Mouse (Mus musculus): ENCODE measurements around the gene Csdc2. TPM values are rescaled to one million over a fixed set of nuclear protein-coding genes. Genes with fewer than 3 reads are reported as not detected.

The Csdc2 gene
- polyA plus RNA-seq, 1 experiment from 2014 or later, result 287 TPM

DNA sequence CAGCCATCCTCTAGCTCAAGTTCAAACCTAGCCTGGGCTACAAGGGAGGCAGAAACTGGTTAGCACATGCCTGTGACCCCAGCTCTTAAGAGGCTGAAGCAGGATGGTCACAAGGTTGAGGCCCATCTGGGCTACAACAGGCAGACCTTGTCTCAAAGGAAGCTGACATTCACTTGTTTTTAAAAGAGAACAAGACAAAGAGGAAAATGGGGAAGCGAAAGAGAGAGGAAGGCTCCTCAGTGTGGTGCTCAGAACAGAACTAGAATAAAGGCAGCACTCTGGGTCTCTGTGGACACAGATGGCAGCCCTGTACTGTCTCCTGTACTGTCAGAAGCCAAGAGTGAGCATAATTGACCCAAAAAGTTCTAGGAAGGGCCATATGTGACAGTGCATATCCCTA lies 2.6 kb upstream of the Csdc2 start:
- no peaks in the 10 kb centered on the region for H3K9me3 ChIP-seq (ENCODE audit: control insufficient read depth, low read length)
- no peak overlapping the region; the same call in 1 of the 2 replicates for H3K9ac ChIP-seq (ENCODE audit: low read depth, low read length)
- no peaks in the 10 kb centered on the region for H3K27me3 ChIP-seq (replicated peaks; ENCODE audit: control insufficient read depth, insufficient read depth, low read length)
- WGBS, result 83% methylated on average over 1 of the region's 1 CpGs
- no peak overlapping the region for H3K27ac ChIP-seq (ENCODE audit: low read depth, low read length)
- H3K4me3 ChIP-seq (ENCODE audit: low read length), result no peak overlapping the region
- no peak overlapping the region for H3K4me2 ChIP-seq (ENCODE audit: low read length)
- peaks cover 26% of the 10 kb centered on the region for H3K4me1 ChIP-seq (ENCODE audit: control insufficient read depth, insufficient read depth, low read depth, low read length)
- no peak for ATAC-seq
- no peaks in the 10 kb centered on the region for H3K36me3 ChIP-seq (ENCODE audit: control insufficient read depth, insufficient read depth, low read length)

DNA sequence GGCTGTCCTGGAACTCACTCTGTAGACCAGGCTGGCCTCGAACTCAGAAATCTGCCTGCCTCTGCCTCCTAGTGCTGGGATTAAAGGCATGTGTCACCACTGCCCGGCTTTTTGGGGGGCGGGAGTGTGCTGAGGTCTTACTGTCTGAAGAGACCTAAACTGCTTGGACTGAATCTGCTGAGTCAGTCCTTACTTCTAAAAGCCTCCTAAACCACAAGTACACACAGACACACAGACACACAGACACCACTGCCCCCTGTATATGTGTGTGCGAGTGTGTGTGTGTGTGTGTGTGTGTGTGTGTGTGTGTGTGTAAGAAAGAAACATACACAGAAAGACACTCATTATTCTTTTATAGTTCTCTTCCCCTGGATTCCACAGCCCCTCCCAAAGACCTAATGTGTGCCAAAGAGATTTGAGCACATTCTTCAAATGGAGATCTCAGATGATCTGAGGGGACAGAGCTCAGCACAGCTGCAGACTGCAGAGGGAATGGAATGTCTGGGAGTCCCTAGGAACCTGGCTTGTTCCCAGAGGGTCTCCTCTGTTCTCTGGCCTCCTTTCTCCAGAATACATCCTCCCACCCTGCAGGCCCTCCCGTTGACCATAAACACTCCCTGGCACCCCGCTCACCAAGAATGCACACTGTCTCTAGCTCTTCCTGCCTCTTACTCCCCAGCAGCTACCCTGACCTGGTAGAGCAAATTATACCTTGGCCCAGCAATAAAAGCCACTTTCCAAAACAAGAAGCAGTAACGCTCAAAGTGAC lies 506 bp upstream of the Csdc2 start:
- Histone ChIP-seq H3K27ac (ENCODE audit: low read depth, low read length) (peak overlapping the region; percentile 88), H3K4me1 (ENCODE audit: control insufficient read depth, insufficient read depth, low read depth, low read length) (peaks cover 30% of the 10 kb centered on the region), H3K9me3 (ENCODE audit: control insufficient read depth, low read length) (no peaks in the 10 kb centered on the region), H3K4me2 (ENCODE audit: low read length) (peak overlapping the region; percentile 63), H3K27me3 (replicated peaks; ENCODE audit: control insufficient read depth, insufficient read depth, low read length) (no peaks in the 10 kb centered on the region), H3K9ac (ENCODE audit: low read depth, low read length) (peak overlapping the region; percentile 77), H3K36me3 (ENCODE audit: control insufficient read depth, insufficient read depth, low read length) (no peaks in the 10 kb centered on the region), H3K4me3 (ENCODE audit: low read length) (peak overlapping the region; percentile 55)
- peak; percentile 24; the same call in 1 of the 2 replicates for ATAC-seq
- 56% methylated on average over 7 of the region's 7 CpGs for WGBS

DNA sequence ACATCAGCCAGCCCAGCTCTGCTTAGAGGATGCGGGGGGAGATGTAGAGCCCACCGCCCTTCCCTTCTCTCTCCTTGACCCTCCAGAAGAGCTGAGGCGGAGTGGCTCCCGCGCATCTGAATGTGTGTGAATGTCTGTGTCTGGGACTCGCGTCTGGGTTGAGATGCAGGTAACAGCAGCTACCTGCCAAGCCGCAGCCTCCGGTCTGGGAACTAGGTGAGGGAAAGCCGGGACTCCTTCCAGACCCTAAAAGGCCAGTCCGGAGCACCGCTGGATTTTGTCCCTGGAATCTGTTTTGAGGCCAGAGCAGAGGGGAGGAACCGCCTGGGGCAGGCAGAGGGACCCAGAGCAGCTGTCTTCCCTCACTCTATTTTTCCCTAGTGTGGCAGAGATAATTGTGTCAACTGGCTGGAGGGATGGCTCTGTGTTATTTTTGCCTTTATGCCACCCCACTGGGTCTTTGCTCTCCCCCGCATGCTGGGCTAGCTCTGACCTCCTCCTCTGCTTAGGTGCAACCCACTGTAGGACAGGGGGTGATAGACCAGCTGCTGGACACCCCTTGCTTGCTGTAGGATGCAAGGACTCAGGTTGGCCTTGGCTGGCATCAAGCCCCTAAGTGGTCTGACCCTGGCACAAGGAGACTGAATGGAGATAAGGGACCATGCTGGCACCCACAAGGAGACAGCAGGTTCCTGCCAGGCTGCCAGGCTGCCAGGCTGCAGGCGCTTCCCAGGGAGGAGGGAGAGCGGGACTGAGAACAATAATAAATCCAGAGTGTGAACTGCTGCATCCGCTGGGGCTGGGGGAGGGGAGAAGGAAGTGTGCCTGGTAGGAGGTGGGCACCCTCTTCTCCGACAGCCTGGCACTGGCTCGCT lies 776 bp downstream of the Csdc2 start:
- 3% methylated on average over 19 of the region's 19 CpGs for WGBS

DNA sequence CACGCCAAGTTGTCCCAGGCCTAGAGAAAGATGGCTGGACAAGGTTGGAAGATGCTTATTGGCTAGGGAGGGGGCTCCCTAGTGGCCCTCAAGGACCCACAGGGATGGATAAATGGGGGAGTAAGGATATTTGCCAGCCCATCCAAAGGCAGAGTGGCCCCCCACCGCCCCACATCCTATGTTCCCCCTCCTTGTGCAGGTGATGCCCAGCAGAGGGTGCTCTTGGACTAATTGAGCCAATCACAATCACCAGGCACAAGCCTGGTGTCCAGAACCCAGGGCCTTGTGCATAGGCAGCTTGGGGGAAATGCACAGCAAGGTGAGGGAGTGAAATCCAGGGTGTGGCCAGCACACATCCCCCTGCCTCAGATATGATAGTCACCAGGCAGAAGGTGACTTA lies 1.7 kb downstream of the Csdc2 start:
- 28% methylated on average over 2 of the region's 2 CpGs for WGBS
- H3K9me3 ChIP-seq (ENCODE audit: control insufficient read depth, low read length), result no peaks in the 10 kb centered on the region
- peaks cover 28% of the 10 kb centered on the region for H3K4me1 ChIP-seq (ENCODE audit: control insufficient read depth, insufficient read depth, low read depth, low read length)
- H3K9ac ChIP-seq (ENCODE audit: low read depth, low read length), result peak overlapping the region; percentile 77
- no peaks in the 10 kb centered on the region for H3K27me3 ChIP-seq (replicated peaks; ENCODE audit: control insufficient read depth, insufficient read depth, low read length)
- peak overlapping the region; percentile 63 for H3K4me2 ChIP-seq (ENCODE audit: low read length)
- peak overlapping the region; percentile 55 for H3K4me3 ChIP-seq (ENCODE audit: low read length)
- peak; percentile 41; the same call in 1 of the 2 replicates for ATAC-seq
- H3K27ac ChIP-seq (ENCODE audit: low read depth, low read length), result peak overlapping the region; percentile 88
- no peaks in the 10 kb centered on the region for H3K36me3 ChIP-seq (ENCODE audit: control insufficient read depth, insufficient read depth, low read length)

More for the DNA sequence above, 776 bp downstream of the Csdc2 start:
- peak; percentile 53 for ATAC-seq
- H3K27me3 ChIP-seq (replicated peaks; ENCODE audit: control insufficient read depth, insufficient read depth, low read length), result no peaks in the 10 kb centered on the region
- peaks cover 30% of the 10 kb centered on the region for H3K4me1 ChIP-seq (ENCODE audit: control insufficient read depth, insufficient read depth, low read depth, low read length)
- no peaks in the 10 kb centered on the region for H3K9me3 ChIP-seq (ENCODE audit: control insufficient read depth, low read length)
- H3K9ac ChIP-seq (ENCODE audit: low read depth, low read length), result peak overlapping the region; percentile 77
- H3K36me3 ChIP-seq (ENCODE audit: control insufficient read depth, insufficient read depth, low read length), result no peaks in the 10 kb centered on the region
- H3K4me2 ChIP-seq (ENCODE audit: low read length), result peak overlapping the region; percentile 63
- H3K4me3 ChIP-seq (ENCODE audit: low read length), result peak overlapping the region; percentile 55
- peak overlapping the region; percentile 88 for H3K27ac ChIP-seq (ENCODE audit: low read depth, low read length)

DNA sequence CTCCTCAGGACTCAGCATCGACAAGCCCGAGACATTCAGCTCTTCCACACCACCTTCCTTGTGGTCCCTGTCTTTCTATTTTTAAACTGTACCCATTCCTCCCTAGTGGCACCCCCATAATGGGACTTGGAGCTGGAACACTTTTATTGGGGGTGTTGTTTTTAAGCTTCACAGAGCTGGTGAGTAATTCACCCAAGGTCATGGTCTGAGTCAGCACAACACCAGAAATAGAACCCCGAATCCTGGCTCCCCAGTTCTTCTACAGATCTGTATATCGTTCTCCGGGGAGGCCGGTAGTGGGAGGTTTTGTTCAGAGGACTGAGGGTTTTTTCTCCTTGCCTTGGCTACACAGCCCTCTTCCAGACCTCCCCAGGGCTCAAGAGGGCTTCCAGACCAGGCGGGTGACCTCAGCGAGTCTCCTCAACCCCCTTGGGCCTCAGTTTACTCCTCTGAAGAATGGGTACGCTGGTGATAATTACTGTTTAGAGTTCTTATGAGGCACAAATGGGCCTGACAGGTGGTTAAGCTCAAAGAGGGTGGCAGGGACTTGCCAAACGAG lies 2.7 kb downstream of the Csdc2 start:
- peak overlapping the region; percentile 63 for H3K4me2 ChIP-seq (ENCODE audit: low read length)
- no peak for ATAC-seq
- 0 out of 2 replicates have a peak overlapping the region, but pooled peaks have one; percentile 22 for H3K9ac ChIP-seq (ENCODE audit: low read depth, low read length)

DNA sequence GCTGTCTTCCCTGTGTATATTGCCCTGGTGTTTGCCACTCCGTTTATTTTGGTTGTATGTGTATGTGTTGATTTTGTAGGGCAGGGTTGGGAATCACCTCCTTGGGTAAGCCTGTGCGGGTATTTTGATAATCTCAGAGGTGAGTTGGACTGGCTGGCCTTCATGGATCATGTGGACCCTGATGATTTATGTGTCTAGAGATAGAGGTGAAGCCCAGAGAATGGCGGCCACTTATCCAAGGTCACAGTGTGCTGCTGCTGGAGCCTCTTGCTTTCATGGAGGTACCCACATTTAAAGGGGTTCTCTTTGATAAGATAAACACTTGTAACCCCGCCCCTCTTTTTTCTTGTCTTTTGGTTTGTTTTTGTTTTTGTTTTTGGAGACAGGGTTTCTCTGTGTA lies 3.2 kb downstream of the Csdc2 start:
- 87% methylated on average over 4 of the region's 4 CpGs for WGBS
- H3K4me1 ChIP-seq (ENCODE audit: control insufficient read depth, insufficient read depth, low read depth, low read length), result peaks cover 30% of the 10 kb centered on the region
- ATAC-seq, result no peak
- H3K9ac ChIP-seq (ENCODE audit: low read depth, low read length), result no peak overlapping the region
- H3K4me2 ChIP-seq (ENCODE audit: low read length), result no peak overlapping the region; the same call in 1 of the 2 replicates
- H3K27ac ChIP-seq (ENCODE audit: low read depth, low read length), result no peak overlapping the region
- no peak overlapping the region for H3K4me3 ChIP-seq (ENCODE audit: low read length)
- H3K27me3 ChIP-seq (replicated peaks; ENCODE audit: control insufficient read depth, insufficient read depth, low read length), result no peaks in the 10 kb centered on the region
- no peaks in the 10 kb centered on the region for H3K9me3 ChIP-seq (ENCODE audit: control insufficient read depth, low read length)
- H3K36me3 ChIP-seq (ENCODE audit: control insufficient read depth, insufficient read depth, low read length), result no peaks in the 10 kb centered on the region

More for the DNA sequence above, 2.7 kb downstream of the Csdc2 start:
- Histone ChIP-seq H3K4me1 (ENCODE audit: control insufficient read depth, insufficient read depth, low read depth, low read length) (peaks cover 30% of the 10 kb centered on the region), H3K4me3 (ENCODE audit: low read length) (no peak overlapping the region), H3K27me3 (replicated peaks; ENCODE audit: control insufficient read depth, insufficient read depth, low read length) (no peaks in the 10 kb centered on the region), H3K9me3 (ENCODE audit: control insufficient read depth, low read length) (no peaks in the 10 kb centered on the region), H3K36me3 (ENCODE audit: control insufficient read depth, insufficient read depth, low read length) (no peaks in the 10 kb centered on the region), H3K27ac (ENCODE audit: low read depth, low read length) (no peak overlapping the region; the same call in 1 of the 2 replicates)
- 88% methylated on average over 10 of the region's 10 CpGs for WGBS

DNA sequence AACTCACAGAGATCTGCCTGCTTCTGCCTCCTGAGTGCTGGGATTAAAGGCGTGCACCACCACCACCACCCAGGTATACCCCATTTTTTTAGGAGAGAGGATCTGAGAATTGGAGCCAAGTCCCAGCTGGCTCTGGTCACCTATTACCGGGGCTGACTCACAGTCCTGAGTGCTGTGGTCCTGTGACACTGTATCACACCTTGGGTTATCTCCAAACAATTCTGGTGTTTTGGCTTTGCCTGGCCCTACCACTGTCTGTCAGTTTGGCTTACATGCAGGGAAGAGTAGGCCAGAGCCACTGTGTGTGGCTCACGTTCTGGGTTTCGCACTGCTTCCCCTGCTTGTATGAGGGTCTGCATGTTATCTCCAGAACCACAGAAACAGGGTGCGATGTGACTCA lies 3.7 kb downstream of the Csdc2 start:
- Histone ChIP-seq H3K27me3 (replicated peaks; ENCODE audit: control insufficient read depth, insufficient read depth, low read length) (no peaks in the 10 kb centered on the region), H3K4me2 (ENCODE audit: low read length) (no peak overlapping the region), H3K36me3 (ENCODE audit: control insufficient read depth, insufficient read depth, low read length) (no peaks in the 10 kb centered on the region), H3K27ac (ENCODE audit: low read depth, low read length) (no peak overlapping the region), H3K4me3 (ENCODE audit: low read length) (no peak overlapping the region), H3K9ac (ENCODE audit: low read depth, low read length) (no peak overlapping the region), H3K4me1 (ENCODE audit: control insufficient read depth, insufficient read depth, low read depth, low read length) (peaks cover 30% of the 10 kb centered on the region), H3K9me3 (ENCODE audit: control insufficient read depth, low read length) (no peaks in the 10 kb centered on the region)
- ATAC-seq, result no peak
- 96% methylated on average over 5 of the region's 5 CpGs for WGBS

DNA sequence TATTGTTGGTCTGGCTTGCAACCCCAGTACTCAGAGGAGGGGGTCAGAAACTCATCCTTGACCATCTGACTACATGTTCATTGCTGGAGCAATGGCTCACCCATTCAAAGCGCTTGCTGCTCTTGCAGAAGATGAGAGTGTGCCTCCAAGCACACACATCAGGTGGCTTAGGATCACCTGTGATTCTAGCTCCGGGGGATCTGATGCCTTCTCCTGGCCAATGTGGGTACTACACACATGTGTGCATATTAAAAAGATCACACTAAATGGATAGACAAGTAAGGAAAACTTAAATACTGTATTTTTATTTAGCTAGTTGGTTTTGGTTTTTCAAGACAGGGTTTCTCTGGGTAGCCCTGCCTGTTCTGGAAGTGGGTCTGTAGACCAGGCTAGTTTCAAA lies 4.5 kb downstream of the Csdc2 start:
- Histone ChIP-seq H3K9ac (ENCODE audit: low read depth, low read length) (no peak overlapping the region), H3K4me3 (ENCODE audit: low read length) (no peak overlapping the region), H3K4me1 (ENCODE audit: control insufficient read depth, insufficient read depth, low read depth, low read length) (peaks cover 30% of the 10 kb centered on the region), H3K4me2 (ENCODE audit: low read length) (no peak overlapping the region), H3K27me3 (replicated peaks; ENCODE audit: control insufficient read depth, insufficient read depth, low read length) (no peaks in the 10 kb centered on the region), H3K27ac (ENCODE audit: low read depth, low read length) (no peak overlapping the region), H3K36me3 (ENCODE audit: control insufficient read depth, insufficient read depth, low read length) (no peaks in the 10 kb centered on the region), H3K9me3 (ENCODE audit: control insufficient read depth, low read length) (no peaks in the 10 kb centered on the region)
- ATAC-seq, result no peak
- 97% methylated on average over 2 of the region's 2 CpGs for WGBS

Data from hindbrain, embryonic 16.5 days (tissue).